In the genomic region with DNA sequence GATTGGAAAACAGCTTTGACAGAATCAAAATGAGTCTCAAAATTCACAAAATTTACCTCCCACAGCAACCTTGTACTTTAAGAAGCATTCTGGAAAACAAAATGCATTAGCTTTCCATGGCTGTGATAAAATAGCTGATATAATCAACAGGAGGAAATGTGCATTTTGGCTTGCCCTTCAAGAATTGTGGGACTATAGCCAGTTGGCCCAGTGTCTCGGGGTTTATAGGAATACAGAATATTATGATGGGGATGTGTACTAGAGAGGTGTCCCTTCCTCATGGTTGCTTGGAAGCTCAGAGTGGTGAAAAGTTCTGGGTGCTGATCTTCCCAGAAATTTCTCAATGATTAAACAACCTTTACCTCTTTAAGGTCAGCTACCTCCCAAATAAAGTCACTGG, we compare ENCODE assay signal across 14 mouse cellular contexts.
"Had no signal": no experiment of that assay in that cellular context is flagged by ENCODE, and none has a peak within 500 bp of the region (broad histone marks: within the 10 kb centered on the region; RNA-seq: fewer than 3 reads in every experiment).

No protein-coding gene starts in this region.

- H3K36me3 ChIP-seq: kidney, embryonic 15.5 days; limb, embryonic 10.5 days; liver, embryonic 15.5 days; midbrain, embryonic 12.5 days; neural tube, embryonic 13.5 days had no signal

- H3K9ac ChIP-seq: kidney, embryonic 15.5 days; liver, embryonic 15.5 days; midbrain, embryonic 12.5 days; neural tube, embryonic 13.5 days had no signal

- H3K9me3 ChIP-seq: kidney, embryonic 15.5 days; limb, embryonic 10.5 days; liver, embryonic 15.5 days; midbrain, embryonic 12.5 days; neural tube, embryonic 13.5 days had no signal

- H3K4me1 ChIP-seq: kidney, embryonic 15.5 days; limb, embryonic 10.5 days; liver, embryonic 15.5 days; midbrain, embryonic 12.5 days; neural tube, embryonic 13.5 days had no signal

- H3K4me3 ChIP-seq: kidney, embryonic 15.5 days; left cerebral cortex, adult 2 months; limb, embryonic 10.5 days; liver, embryonic 15.5 days; midbrain, embryonic 12.5 days; neural tube, embryonic 13.5 days had no signal

- H3K27ac ChIP-seq: kidney, embryonic 15.5 days; left cerebral cortex, adult 2 months; limb, embryonic 10.5 days; liver, embryonic 15.5 days; midbrain, embryonic 12.5 days; neural tube, embryonic 13.5 days; stomach, postnatal 0 days had no signal

- DNase-seq: kidney, postnatal 14 days; lung, adult 2 months; lung, postnatal 14 days; right cerebral cortex, adult 18-20 months; right cerebral cortex, postnatal 25 days; thymus, postnatal 25 days had no signal

- H3K4me2 ChIP-seq: kidney, embryonic 15.5 days; liver, embryonic 11.5 days; liver, embryonic 15.5 days; midbrain, embryonic 12.5 days; neural tube, embryonic 13.5 days had no signal

- H3K27me3 ChIP-seq: kidney, embryonic 15.5 days; liver, embryonic 15.5 days; midbrain, embryonic 12.5 days; neural tube, embryonic 13.5 days had no signal
